Mouse (Mus musculus): ENCODE results near the gene Zfp423. TPM values are rescaled to one million over a fixed set of nuclear protein-coding genes. Genes with fewer than 3 reads are reported as not detected.
A peak's percentile ranks its signal among the peaks of the same experiment; 100 is the strongest.

Zfp423 gene
- polyA plus RNA-seq, 1 experiment from 2014 or later, result 2.1 TPM

DNA sequence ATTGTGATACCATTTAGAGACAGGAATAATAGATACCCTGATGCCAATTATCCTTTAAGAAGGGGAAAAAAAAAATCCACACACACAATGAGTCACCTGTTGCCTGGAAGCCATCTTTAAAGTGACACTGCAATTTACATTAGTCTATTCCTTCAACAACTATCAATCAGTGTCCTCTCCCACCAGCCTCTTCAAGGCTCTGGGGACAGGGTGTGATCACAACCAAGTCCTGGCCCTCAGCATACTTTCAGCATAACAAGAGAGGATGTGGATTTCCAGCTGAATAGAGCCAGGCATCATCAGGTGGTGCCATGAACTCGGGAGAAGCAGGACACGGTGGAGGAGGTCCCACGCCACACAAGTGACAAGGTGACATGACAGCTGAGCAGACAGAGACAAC lies 156.8 kb downstream of the Zfp423 start:
- no peak for ATAC-seq
- Histone ChIP-seq H3K27me3 (replicated peaks; ENCODE audit: insufficient read depth, low read length) (no peaks in the 10 kb centered on the region), H3K27ac (ENCODE audit: low read length) (no peak overlapping the region), H3K9me3 (ENCODE audit: low read length) (no peaks in the 10 kb centered on the region), H3K4me1 (ENCODE audit: insufficient read depth, low read depth, low read length) (no peaks in the 10 kb centered on the region), H3K4me3 (ENCODE audit: low read depth, low read length) (no peak overlapping the region), H3K4me2 (replicated peaks; ENCODE audit: low read depth, low read length) (no peak overlapping the region), H3K9ac (replicated peaks; ENCODE audit: low read depth) (no peak overlapping the region), H3K36me3 (ENCODE audit: insufficient read depth, low read length) (no peaks in the 10 kb centered on the region)
- TF ChIP-seq EP300 (IDR thresholded peaks at IDR 0.05) (no peak), CTCF (IDR thresholded peaks at IDR 0.05) (no peak)
- no peak for DNase-seq (ENCODE audit: low spot score)
- 38% methylated on average over 3 of the region's 3 CpGs for WGBS

- WGBS, result 75% methylated on average over 11 of the region's 11 CpGs
- TF ChIP-seq CTCF (IDR thresholded peaks at IDR 0.05), result no peak
- no peak for TF ChIP-seq EP300 (IDR thresholded peaks at IDR 0.05)
- no peak for ATAC-seq
- H3K27ac ChIP-seq (ENCODE audit: low read length), result no peak overlapping the region
- H3K4me3 ChIP-seq (ENCODE audit: low read depth, low read length), result no peak overlapping the region
- H3K9me3 ChIP-seq (ENCODE audit: low read length), result no peaks in the 10 kb centered on the region
- no peaks in the 10 kb centered on the region for H3K36me3 ChIP-seq (ENCODE audit: insufficient read depth, low read length)
- no peak overlapping the region for H3K9ac ChIP-seq (replicated peaks; ENCODE audit: low read depth)
- H3K4me2 ChIP-seq (replicated peaks; ENCODE audit: low read depth, low read length), result no peak overlapping the region
- H3K4me1 ChIP-seq (ENCODE audit: insufficient read depth, low read depth, low read length), result no peaks in the 10 kb centered on the region
- H3K27me3 ChIP-seq (replicated peaks; ENCODE audit: insufficient read depth, low read length), result no peaks in the 10 kb centered on the region
- no peak for DNase-seq (ENCODE audit: low spot score)
Observed at GRCm38 (mm10) chr8:87800121-87800520, 159.3 kb downstream of the Zfp423 start.

DNA sequence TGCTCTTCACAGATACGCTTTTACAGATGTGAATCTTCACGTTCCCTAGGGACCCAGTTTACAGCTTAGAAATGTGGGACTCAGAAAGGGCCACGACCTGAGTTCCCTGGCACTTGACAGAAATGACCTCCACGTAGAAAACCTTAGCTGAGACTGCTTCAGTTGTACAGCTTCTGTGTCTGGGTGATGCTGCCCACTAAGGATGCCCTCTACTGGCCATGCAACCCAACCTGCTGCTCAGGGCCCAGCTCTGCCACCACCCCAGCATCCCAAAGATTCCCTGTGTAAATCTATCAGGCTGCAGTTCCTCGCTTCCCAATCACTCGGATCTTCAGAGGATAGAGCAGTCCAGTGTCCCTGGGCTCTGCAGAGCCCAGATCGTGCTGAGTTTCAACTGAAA lies 163.2 kb downstream of the Zfp423 start:
- Histone ChIP-seq H3K4me3 (ENCODE audit: low read depth, low read length) (no peak overlapping the region), H3K4me2 (replicated peaks; ENCODE audit: low read depth, low read length) (no peak overlapping the region), H3K9ac (replicated peaks; ENCODE audit: low read depth) (no peak overlapping the region), H3K27ac (ENCODE audit: low read length) (no peak overlapping the region), H3K4me1 (ENCODE audit: insufficient read depth, low read depth, low read length) (no peaks in the 10 kb centered on the region), H3K36me3 (ENCODE audit: insufficient read depth, low read length) (no peaks in the 10 kb centered on the region), H3K9me3 (ENCODE audit: low read length) (no peaks in the 10 kb centered on the region), H3K27me3 (replicated peaks; ENCODE audit: insufficient read depth, low read length) (no peaks in the 10 kb centered on the region)
- 70% methylated on average over 7 of the region's 7 CpGs for WGBS
- DNase-seq (ENCODE audit: low spot score), result no peak
- no peak for ATAC-seq
- TF ChIP-seq EP300 (IDR thresholded peaks at IDR 0.05), result no peak
- TF ChIP-seq CTCF (IDR thresholded peaks at IDR 0.05), result peak; percentile 64

- Histone ChIP-seq H3K4me1 (ENCODE audit: insufficient read depth, low read depth, low read length) (no peaks in the 10 kb centered on the region), H3K27ac (ENCODE audit: low read length) (no peak overlapping the region), H3K4me3 (ENCODE audit: low read depth, low read length) (no peak overlapping the region), H3K9me3 (ENCODE audit: low read length) (no peaks in the 10 kb centered on the region), H3K36me3 (ENCODE audit: insufficient read depth, low read length) (no peaks in the 10 kb centered on the region), H3K27me3 (replicated peaks; ENCODE audit: insufficient read depth, low read length) (no peaks in the 10 kb centered on the region), H3K9ac (replicated peaks; ENCODE audit: low read depth) (no peak overlapping the region), H3K4me2 (replicated peaks; ENCODE audit: low read depth, low read length) (no peak overlapping the region)
- DNase-seq (ENCODE audit: low spot score), result no peak
- WGBS, result 88% methylated on average over 10 of the region's 10 CpGs
- no peak for ATAC-seq
- no peak for TF ChIP-seq EP300 (IDR thresholded peaks at IDR 0.05)
- no peak for TF ChIP-seq CTCF (IDR thresholded peaks at IDR 0.05)
Observed at GRCm38 (mm10) chr8:87794639-87795038, 164.8 kb downstream of the Zfp423 start.

GRCm38 (mm10) chr8:87791103-87791502 lies 168.3 kb downstream of the Zfp423 start:
- Histone ChIP-seq H3K9ac (replicated peaks; ENCODE audit: low read depth) (no peak overlapping the region), H3K36me3 (ENCODE audit: insufficient read depth, low read length) (no peaks in the 10 kb centered on the region), H3K27me3 (replicated peaks; ENCODE audit: insufficient read depth, low read length) (no peaks in the 10 kb centered on the region), H3K27ac (ENCODE audit: low read length) (no peak overlapping the region), H3K4me2 (replicated peaks; ENCODE audit: low read depth, low read length) (no peak overlapping the region), H3K4me1 (ENCODE audit: insufficient read depth, low read depth, low read length) (no peaks in the 10 kb centered on the region), H3K9me3 (ENCODE audit: low read length) (no peaks in the 10 kb centered on the region), H3K4me3 (ENCODE audit: low read depth, low read length) (no peak overlapping the region)
- ATAC-seq, result peak; percentile 46; the same call in 1 of the 2 replicates
- TF ChIP-seq EP300 (IDR thresholded peaks at IDR 0.05), result no peak
- no peak for TF ChIP-seq CTCF (IDR thresholded peaks at IDR 0.05)
- peak; percentile 58 for DNase-seq (ENCODE audit: low spot score)
- WGBS, result 74% methylated on average over 6 of the region's 6 CpGs

GRCm38 (mm10) chr8:87784641-87785439 lies 174.6 kb downstream of the Zfp423 start:
- no peak overlapping the region for H3K4me3 ChIP-seq (ENCODE audit: low read depth, low read length)
- WGBS, result 78% methylated on average over 13 of the region's 13 CpGs
- H3K36me3 ChIP-seq (ENCODE audit: insufficient read depth, low read length), result no peaks in the 10 kb centered on the region
- H3K9ac ChIP-seq (replicated peaks; ENCODE audit: low read depth), result no peak overlapping the region
- no peaks in the 10 kb centered on the region for H3K9me3 ChIP-seq (ENCODE audit: low read length)
- ATAC-seq (no peak), DNase-seq (ENCODE audit: low spot score) (no peak)
- TF ChIP-seq EP300 (IDR thresholded peaks at IDR 0.05) (no peak), CTCF (IDR thresholded peaks at IDR 0.05) (no peak)
- no peaks in the 10 kb centered on the region for H3K4me1 ChIP-seq (ENCODE audit: insufficient read depth, low read depth, low read length)
- H3K27ac ChIP-seq (ENCODE audit: low read length), result no peak overlapping the region
- H3K4me2 ChIP-seq (replicated peaks; ENCODE audit: low read depth, low read length), result no peak overlapping the region
- no peaks in the 10 kb centered on the region for H3K27me3 ChIP-seq (replicated peaks; ENCODE audit: insufficient read depth, low read length)

All from lung, postnatal 0 days (tissue).